Mouse (Mus musculus) layer of hippocampus, adult 9-11 months (tissue): ENCODE results near the gene Mnd1.

Experiments
- DNase-seq: peaks from one replicate; pipeline ENCODE4 v3.0.0; 2022

The Mnd1 gene

GRCm38 (mm10) chr3:84157559-84158350 lies 2.2 kb upstream of the Mnd1 start:
- DNase-seq, result no peak

DNA sequence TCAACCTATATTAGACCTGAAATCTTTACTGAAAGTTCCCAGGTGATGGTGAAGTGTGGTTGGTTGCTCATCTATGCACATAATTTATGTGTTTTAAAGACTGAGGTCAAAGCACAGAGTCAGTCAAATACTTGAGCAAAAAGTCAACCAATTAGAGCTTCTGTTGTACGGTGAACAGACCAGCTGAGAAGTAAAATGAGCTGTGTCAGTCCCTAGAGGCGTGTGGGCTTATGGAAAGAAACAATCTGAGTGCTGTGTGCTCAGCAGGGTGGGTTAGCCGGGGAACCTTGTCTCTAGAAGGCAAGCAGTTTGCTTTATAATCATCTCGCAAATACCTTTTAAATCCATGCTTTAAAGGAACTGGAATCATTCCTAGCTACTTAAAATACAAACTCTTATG lies 1.4 kb upstream of the Mnd1 start:
- DNase-seq, result no peak

GRCm38 (mm10) chr3:84156105-84156504 lies 519 bp upstream of the Mnd1 start:
- DNase-seq, result no peak

DNA sequence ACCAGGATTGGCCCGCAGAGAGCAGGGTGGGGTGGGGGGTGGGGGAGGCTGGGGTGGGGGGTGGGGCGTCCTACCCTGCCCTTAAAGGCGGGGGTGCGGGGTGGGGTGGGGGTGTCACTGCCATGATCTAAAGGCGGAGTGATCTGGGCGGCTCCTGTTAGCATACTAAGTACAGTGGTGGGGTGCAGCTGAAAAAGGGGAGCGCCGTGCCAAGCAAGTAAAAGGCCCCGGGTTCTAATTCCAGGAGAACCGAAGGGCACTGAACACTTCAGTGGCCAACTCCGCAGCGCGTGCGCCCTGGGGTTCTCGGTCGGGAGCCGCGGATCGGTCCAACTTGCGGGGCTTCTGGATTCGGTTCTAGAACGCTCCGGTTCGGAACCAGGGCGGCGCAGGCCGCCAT lies 440 bp downstream of the Mnd1 start:
- DNase-seq, result no peak

- no peak for DNase-seq
Observed at GRCm38 (mm10) chr3:84154721-84155141, 855 bp downstream of the Mnd1 start.

DNA sequence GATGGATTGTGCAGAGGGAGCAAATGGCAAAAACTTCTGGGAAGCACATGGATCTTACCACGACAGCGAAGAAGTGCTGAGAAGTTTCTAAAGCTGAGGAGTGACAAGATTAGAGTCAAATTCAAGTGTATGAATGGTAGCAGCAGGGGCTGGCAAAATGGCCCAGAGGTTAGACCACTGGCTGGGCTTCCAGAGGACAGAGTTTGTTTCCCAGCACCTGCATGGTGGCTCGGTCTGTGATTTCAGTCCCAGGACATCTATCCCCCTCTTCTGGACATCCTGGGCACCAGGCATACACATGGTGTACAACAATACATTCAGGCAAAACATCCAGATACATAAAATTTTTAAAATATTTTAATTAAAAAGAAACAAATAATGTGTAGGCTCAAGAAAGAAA lies 5.8 kb downstream of the Mnd1 start:
- DNase-seq, result no peak

GRCm38 (mm10) chr3:84140947-84141346 lies 14.6 kb downstream of the Mnd1 start:
- DNase-seq, result no peak

DNA sequence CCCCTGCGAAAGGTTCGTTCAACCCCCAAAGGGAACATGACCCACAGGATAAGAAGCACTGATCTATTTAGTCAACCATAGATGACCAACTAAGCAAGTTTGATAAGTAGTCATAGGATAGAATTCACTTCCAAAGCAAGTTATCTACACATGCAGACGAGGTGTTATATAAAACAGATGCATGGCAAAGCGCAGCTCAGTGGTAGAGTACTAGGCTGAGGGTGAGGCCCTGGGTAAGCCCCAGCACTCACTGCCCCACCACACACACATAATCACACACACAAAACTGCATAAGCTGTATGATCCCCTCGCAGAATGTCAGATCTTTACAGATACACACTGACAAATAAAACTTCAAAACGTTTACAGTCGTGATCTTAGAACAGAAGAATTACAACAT lies 19.1 kb downstream of the Mnd1 start:
- DNase-seq, result no peak

DNA sequence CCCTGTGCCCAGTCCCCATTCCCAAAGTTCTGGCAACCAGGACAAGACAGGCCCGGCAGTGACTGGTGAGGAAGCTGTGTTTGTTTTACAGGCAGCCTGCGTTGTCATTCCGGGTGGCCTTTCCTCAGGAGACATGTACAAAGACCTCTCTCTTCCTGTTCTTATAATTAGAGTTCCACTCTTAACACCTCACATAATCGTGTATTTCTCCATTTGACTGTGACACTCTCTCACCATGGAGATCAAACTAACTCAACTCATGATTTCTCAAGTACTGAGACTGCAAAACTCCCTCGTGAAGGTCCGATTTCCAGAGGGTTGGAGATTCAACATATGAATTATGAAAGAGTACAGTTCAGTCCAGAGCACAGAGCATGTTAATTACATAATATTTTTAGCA lies 19.7 kb downstream of the Mnd1 start:
- no peak for DNase-seq

GRCm38 (mm10) chr3:84135387-84135786 lies 20.2 kb downstream of the Mnd1 start:
- DNase-seq, result no peak

- DNase-seq, result no peak
Observed at GRCm38 (mm10) chr3:84131369-84131768, 24.2 kb downstream of the Mnd1 start.

DNA sequence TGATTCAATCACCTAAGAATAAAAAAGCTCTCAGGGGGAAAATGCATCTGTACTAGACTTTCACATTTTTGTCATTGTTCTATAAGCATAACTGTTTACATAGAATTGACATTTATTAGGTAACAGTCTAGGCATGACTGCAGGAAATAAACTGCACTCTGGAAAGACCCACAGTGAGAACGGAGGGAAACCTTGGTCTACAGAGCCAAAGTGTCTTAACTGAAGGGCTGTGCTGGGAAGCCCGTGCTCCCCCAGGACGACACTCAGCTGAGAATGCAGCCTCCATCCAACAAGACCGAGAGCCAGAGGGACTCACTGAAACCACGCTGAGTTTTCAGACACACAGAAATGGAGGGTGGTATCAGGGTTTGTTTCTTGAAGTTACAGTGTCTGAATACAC lies 24.8 kb downstream of the Mnd1 start:
- no peak for DNase-seq

DNA sequence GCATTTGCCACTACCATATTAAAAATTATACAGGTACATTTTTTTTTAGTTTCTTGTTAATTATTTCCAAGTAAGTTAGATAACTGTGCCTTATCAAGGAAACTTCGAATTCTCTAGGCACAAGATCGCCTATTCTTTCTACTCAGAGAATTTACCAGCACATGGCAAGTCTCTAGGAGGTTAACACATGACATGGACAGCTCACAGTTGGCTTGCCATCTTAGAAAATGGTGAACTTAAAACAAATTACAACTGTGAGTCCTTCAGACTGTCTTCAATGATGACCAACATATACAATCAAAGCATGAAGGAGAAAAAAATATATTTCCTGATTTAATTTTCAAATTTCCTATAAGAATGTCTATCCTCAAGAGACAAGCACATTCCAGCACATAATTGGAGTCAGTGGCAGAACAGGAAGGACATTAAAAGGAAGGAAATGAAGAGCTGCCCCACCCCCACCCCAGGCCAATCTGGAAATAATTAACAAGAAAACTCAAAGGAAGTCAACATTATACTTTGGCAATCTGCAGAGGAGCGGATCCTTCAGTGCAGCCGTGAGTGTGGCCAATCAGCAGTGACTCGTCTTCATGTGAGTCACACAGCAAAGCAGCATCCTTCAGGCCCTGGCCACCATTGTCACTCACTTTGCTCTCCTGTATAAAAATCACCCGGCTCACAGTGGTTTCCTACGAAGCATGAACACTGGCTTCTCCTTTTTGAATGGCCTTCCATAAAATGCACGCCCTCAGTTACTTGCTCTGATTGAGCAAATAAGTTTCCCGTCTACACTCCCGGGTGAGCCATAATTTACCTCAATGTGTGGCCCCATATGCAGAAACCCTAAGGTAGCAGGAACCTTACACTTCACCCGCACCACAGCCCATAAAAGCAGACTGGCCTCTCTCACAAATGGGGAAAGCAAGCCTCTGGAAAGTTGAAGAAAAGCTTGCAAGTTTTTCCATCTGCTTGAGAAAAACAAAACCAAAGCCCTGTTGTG lies 26.4 kb downstream of the Mnd1 start:
- DNase-seq, result no peak

- DNase-seq, result no peak
Observed at GRCm38 (mm10) chr3:84127431-84127830, 28.2 kb downstream of the Mnd1 start.

DNA sequence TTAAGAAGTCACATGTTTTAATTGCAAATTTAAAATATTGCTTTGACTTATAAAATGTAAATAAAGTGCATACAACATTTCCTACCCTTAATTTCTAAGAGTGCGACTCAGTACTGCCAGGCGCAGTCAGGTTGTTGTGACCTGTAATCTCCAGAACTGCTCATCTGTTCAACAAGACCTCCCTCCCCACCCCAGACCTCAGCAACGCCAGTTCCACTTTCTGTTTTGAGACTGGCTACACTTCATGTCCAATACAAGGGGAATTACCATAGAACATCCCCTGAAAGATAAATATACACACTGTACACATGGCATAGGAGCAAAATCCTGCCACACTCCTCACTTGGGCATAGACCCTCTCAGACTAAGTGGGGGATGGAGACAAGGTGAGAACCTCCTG lies 28.9 kb downstream of the Mnd1 start:
- no peak for DNase-seq

DNA sequence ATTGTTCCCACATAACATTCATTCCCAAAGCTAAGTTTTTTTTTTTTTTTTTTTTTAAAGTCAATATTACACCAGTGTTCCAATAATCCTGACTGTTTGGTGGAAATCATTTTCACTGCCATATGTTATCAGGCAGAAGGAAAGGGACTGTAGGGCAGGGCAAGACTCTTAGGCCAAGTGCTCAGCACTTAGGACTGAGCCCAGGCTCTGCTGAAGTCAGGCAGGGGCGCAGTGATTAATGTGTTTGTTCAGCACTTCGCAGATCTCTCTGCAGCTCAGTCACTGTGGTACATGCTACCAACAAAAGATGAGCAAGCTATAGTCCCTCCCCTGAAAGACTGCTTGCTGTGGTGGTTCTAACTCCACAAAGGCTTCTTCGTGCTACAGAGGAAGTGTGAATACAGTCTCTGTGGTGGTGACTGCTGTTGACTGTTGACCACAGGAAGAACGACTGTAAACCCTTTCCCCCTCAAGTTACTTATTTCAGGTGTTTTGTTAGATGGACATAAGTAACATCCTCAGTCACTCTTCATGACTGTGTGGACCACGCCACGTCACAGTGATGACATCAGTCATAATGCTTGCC lies 29.8 kb downstream of the Mnd1 start:
- DNase-seq, result no peak

DNA sequence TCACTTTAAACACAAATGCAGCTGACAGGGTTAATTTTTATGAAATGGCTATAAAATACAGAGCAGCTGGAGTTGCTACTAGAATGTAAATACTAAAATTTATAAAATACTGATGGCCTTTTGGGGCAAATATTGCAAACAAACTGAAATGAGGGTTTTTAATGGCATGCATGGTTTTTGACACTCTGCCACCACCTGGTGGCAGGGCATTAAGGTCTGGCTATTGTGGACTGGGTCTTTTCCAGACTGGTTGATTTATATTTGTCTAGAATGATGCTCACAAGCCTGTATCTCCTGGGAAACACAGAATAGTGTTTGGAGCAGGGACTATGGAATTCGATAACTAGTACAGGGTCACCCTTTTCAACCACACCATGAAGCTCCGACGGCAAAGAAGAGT lies 32.1 kb downstream of the Mnd1 start:
- no peak for DNase-seq

DNA sequence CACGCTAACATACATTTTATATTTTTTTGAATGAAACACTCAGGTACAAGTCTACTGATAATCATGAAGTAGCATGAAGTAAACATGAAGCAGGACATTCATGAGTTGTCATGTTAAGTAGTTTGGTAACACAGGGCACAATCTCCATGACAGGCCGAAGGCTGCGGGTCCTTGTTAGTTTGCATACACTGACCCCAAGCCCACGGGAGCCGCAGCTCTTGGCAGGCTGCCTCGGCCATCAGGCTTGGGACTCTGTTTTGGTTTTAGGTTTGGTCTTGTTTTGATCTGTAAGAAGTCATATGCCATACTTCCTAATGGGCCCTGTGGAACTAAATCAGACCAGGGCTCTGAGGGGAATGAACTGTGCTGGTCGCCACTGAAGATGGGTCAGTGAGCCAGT lies 36.9 kb downstream of the Mnd1 start:
- DNase-seq, result no peak

- no peak for DNase-seq
Observed at GRCm38 (mm10) chr3:84118178-84118577, 37.4 kb downstream of the Mnd1 start.

DNA sequence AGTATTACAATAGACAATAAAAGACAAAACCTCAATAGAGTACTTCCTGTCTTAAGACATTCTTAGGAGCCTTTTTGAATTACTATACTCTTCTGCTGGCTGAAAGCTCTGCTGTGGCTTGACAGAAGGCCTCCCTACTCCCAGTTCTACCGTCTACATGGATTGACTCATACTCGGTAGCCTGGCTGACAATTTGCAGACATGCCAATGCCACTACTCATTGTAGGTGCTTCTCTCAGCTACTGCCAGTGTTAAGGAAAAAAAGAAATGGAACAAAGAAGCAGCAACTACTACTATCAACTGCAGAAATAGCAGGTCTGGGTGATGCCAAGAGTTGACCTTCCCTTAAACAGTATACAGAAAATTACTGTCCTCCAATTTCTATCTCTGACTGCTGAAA lies 47.0 kb downstream of the Mnd1 start:
- no peak for DNase-seq

DNA sequence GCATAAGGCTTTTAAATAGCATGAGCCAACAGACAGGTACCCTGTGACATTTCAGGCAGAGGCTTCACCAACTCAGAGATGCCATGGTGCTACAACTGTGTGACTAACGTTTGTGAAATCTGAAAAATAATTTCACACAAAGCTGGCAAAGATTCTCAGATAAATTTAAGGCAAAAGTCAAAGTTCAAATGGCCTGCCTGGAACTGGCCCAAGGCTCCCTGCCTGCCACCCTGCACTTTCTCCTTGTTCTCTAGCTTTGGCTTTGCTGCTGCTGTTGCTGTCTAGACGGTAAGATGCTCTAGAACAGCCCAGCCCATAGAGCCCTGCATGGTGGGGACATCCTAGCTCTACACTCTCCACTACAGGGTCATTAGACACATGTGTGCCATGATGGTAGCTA lies 49.5 kb downstream of the Mnd1 start:
- no peak for DNase-seq

DNA sequence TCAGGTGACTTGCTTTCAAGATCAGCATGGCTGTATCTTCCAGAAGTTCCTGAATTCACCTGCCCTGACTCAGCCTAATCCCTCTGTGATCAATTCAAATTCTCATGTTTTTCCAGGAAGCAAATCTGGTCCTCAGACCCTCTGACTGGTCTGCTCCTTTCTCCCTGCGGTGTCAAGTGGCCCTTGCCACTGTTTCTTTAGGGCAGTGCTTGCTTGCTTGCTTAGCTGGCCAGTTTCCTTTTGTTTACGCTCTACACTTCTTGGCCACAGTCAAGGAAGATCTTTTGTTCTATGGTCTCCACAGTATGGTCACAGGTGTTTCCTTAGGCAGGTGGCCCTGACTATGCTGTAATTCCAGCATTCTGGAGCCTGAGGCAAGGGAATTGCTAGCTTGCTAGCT lies 52.0 kb downstream of the Mnd1 start:
- no peak for DNase-seq

DNA sequence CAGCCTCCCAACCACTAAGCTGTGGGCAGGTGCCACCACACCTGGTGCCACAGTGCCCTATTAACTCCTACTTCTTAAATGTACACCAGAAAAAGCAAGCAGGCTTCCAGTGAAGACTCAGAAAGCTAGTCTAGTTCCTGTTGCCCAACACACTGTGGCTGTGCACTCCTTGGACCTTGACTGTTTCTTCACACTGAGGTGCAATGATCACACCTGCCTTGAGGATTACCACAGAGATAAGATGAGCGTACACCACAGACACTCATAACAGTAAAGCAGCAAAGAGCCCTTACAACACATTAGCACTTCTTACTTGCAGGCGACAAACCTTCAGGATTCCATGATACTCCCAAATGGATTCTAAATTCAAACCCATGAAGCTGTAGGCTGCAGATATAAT lies 62.7 kb downstream of the Mnd1 start:
- no peak for DNase-seq

- DNase-seq, result no peak
Observed at GRCm38 (mm10) chr3:84090982-84091381, 64.6 kb downstream of the Mnd1 start.
